Mouse (Mus musculus) left cerebral cortex, postnatal 25 days (tissue): ENCODE measurements around the gene Tuba1a. TPM values are rescaled to one million over a fixed set of nuclear protein-coding genes. Genes with fewer than 3 reads are reported as not detected.

Experiments used
- DNase-seq, 2 experiments: peaks; one replicate each; pipeline ENCODE4 v3.0.0; 2022; ENCODE audit warnings: low spot score in 2 of 2, mixed read lengths in 1 of 2
- intact Hi-C: fragments of 180-260 bp; cut with DNase I; formaldehyde crosslinking; loops from one replicate; pipeline ENCODE4 v1.15.1; 2025
- total RNA-seq, 2 experiments: library from RNA; stranded (reverse); gene quantifications; 2 replicates each; pipeline ENCODE4 v1.2.3; 2021

Gene Tuba1a
- total RNA-seq, 2 experiments from 2014 or later, result 1,095 to 1,137 TPM

GRCm38 (mm10) chr15:98987077-98987630, 33.7 kb upstream of the Tuba1a start:
- intact Hi-C loops, result no loop called here
- DNase-seq, result no peak

- intact Hi-C loops, result loop anchor here (2.0 kb wide), 2 partner anchors 33 to 51 kb away; partner anchors contain the start of genes Gm49450, Tuba1a and Tuba1b
- DNase-seq, result peak in 1 of 2 experiments; percentile 55
Measured at GRCm38 (mm10) chr15:98985982-98986715, 32.6 kb upstream of the Tuba1a start.

DNA sequence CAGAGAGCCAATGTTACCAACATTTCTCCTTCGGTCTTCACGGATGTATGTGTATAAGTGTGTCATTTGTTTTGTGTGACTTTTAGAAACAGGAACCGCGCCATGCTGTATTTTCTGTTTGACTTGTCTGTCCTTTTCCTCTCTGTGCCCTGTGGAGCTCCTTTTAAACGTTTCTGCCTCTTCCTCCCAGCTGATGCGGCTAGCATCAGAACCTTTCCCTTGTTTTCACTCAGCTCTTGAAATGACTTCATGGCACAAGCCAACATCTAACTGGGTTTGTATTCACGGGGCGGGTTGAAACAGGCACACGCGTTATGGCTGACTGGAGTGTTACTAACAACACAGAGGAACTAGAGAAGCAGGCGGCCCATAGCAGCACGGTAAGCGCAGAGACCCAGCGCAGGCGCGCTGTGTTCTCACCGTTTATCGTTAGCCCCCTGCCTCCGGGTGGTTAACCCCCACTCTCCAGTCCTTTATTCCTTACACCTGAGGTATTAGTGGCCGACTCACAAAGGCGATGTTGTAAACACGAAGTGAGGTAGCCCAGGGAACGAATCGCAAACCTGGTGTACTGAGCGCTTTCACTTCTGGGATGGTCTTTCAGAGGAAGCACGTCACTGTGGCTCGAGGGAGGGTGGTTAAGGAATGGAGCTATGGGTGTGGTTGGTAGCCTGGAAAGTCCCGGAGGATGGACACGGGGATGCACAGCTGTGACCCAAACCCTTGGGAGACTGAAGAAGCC, 31.9 kb upstream of the Tuba1a start:
- peak; percentile 84 to 92 for DNase-seq
- intact Hi-C loops, result loop anchor here (2.0 kb wide), 2 partner anchors 33 to 51 kb away; partner anchors contain the start of genes Gm49450, Tuba1a and Tuba1b

DNA sequence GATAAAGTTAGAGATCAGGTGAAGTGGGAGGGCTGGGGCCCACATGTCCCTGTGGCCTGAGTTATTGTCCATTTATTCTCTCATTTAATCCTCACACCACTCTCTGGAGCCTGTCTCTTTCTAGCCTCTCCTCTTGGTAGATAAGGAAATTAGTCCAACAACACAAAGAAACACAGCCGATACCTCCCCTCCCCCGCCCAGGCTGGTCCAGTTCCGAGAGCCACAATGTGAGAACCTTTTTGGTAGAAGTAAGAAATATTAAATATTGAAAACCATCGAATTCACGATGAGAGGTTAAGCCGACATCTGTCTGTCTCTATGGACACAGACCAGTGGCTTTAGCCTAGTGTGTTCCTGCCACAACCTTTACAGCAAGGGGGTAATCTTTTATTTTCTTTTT, 31.2 kb upstream of the Tuba1a start:
- intact Hi-C loops, result loop anchor here (2.0 kb wide), 2 partner anchors 32 to 50 kb away; partner anchors contain the start of genes Gm49450, Tuba1a and Tuba1b
- no peak for DNase-seq

DNA sequence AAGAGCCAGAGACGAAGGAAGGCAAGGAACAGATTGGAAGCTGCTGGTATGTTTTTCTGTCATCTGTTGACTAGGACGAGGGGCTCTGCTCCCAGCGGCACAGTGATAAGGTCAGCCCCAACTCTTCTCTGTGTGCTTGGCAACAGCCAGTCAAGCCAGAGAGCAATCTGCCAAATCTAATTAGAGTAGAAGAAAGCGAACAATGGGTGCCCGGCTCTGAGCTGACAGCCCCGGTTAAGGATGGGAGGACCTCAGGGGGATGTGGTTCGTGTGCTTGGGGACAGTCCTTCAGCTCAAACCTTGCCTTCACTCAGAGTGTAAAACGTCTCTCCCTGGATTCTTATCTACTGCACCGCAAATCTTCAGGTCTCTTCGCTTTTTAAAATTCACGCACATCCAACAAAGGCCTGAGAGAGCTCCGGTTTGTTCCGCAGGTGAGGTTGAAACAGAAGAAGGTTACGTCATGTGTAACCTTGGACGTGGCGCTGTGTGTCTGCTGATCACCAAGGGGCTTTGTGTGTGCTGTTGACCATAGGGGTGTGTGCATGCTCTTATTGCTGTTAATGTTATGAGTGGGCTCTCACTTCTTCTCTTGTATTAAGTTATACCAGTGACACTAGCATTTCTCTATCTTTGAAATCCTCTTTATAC, 30.1 kb upstream of the Tuba1a start:
- DNase-seq, result peak in 1 of 2 experiments; percentile 26
- intact Hi-C loops, result loop anchor here (2.0 kb wide), 2 partner anchors 31 to 49 kb away; partner anchors contain the start of genes Gm49450, Tuba1a and Tuba1b

- intact Hi-C loops, result no loop called here
- DNase-seq, result no peak
Measured at GRCm38 (mm10) chr15:98982100-98982499, 28.6 kb upstream of the Tuba1a start.

- no peak for DNase-seq
- intact Hi-C loops, result no loop called here
Measured at GRCm38 (mm10) chr15:98980012-98980614, 26.6 kb upstream of the Tuba1a start.

GRCm38 (mm10) chr15:98978409-98979172, 25.1 kb upstream of the Tuba1a start:
- no peak for DNase-seq
- intact Hi-C loops, result no loop called here

DNA sequence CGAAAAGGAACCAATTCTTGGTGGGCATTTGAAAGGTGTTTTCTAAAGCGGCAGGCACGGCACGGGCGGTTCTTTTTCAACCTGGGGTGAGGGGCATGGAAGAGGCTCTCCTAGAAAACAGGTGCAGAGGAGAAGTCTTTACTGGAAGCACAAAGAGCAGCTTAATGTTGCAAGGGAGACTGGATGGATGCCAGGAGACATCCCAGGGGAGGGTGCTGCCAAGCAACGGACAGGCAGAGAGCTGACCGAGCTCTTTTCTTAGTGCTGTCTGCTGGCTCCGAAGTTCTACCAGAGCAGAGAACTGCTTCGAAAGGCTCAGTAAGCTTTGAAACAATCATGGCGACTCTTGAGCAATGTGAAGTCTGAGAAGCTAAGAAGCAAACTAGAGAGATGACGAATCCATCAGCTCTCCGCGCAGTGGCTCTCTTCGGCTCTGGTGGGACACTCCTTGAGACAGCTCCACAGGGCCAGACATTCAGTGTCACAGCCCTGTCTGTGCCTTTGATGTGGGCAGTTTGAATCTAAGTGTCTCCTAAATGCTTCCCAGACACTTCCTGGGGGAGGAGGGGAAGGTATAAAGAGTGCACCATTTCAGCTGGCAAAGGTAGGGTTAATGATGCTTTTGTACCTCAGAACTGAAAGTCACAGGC, 24.4 kb upstream of the Tuba1a start:
- intact Hi-C loops, result no loop called here
- DNase-seq, result peak; percentile 64 to 73

DNA sequence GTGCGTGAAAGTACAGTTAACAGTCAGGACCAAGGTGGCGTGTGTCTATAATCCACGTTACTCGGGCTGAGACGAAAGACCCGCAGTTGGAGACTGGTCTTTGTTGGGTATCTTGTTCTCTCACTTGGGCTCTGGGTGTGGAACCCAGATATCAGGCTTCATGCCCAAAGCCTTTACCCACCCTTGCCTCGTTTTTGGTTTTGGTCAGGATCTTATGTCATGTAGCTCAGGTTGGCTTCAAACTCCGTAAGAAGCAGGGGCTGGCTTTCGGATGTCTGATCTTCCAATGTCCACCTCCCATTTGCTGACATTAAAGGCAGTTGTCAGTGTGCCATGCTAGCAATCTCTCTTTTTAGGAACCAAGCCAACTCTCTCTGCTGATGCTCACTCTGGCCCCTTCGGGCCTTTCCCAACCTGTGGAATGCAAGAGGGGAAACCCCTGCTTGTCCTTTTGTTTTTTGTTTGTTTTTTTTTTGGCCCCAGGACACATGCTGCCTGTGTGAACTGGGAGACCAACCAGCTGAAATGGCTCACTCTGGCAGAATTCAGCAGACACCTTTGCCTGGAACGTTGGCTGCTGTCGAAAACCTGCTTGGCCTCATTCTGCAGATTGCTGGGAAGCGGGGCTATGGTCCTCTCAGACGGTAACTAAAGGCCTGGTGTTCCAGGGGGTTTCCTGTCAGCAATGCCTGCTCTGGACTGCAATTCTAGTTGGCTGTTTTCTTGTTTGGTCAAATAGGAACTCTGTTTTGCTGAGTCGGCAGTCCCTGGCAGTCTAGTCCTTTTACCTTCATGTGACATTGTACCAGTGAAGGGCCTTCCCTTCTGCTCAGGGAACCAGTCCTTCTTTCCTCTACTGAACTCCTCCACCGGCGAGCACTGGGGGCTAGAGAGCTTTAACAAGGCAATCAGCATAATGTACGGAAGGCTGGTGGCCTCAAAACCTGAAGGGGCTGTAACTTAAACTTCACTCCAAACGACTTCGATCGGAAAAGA, 23.6 kb upstream of the Tuba1a start:
- peak in 1 of 2 experiments; percentile 46 for DNase-seq
- intact Hi-C loops, result no loop called here

DNA sequence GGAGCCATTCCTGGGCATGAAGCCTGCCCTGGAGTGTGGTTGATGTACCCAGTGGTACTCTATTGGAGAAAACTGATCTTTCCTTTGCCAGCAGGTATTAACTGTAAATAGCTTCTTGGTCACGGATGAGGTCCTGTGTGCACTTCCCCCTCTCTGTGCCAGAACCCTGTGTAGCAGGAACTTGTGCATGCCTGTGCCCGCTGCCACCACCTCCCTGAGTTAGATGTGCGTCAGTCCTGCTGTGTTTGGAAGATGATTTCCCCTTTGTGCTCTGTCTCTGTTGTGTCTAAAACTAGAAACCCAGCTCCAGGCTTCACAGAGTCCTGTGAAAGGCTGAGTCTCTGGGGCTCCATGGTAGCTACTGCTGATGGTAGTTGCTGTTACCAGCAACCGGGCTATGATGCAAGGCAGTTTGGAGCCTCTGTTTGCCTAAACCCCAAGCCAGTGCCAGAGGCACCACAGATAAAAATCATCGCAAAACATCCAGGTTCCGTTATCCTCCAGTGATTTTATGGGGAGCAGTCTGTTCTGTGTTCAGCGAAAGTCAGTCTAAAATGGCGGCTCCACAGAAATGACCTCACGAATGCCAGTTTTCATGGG, 19.6 kb upstream of the Tuba1a start:
- DNase-seq, result peak in 1 of 2 experiments; percentile 41
- intact Hi-C loops, result no loop called here

GRCm38 (mm10) chr15:98971576-98972320, 18.2 kb upstream of the Tuba1a start:
- intact Hi-C loops, result loop anchor here (2.0 kb wide), 1 partner anchor 19 kb away; the partner anchor contains the start of genes Gm49450 and Tuba1a

DNA sequence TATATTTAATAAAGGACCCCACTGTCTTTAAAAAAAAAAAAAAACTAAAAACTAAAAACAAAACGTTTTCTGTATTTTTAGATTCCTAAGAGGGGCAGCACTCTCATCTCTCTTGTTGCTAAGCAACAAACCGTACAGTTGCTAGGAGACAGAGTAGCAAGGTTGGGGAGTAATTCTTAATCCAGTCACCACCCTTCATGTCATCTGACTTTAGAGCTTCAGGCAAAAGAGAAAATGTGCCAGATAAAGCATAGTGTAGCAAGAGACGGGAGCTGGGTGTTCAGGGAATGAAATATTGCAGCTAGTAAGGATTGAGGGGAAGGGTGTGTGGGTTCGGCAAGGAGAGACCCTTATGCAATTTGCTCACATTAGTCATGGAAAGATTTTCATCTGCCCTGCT, 17.6 kb upstream of the Tuba1a start:
- peak; percentile 69 to 92 for DNase-seq
- intact Hi-C loops, result loop anchor here (2.0 kb wide), 1 partner anchor 18 kb away; the partner anchor contains the start of genes Gm49450 and Tuba1a

More at GRCm38 (mm10) chr15:98971576-98972320, 18.2 kb upstream of the Tuba1a start:
- DNase-seq, result peak in 1 of 2 experiments; percentile 79

- DNase-seq, result peak in 1 of 2 experiments; percentile 47
- intact Hi-C loops, result loop anchor here (2.0 kb wide), 1 partner anchor 17 kb away; the partner anchor contains the start of genes Gm49450 and Tuba1a
Measured at GRCm38 (mm10) chr15:98969372-98970101, 16.0 kb upstream of the Tuba1a start.
